Mouse (Mus musculus) erythroblast, embryonic 14.5 days (primary cell): ENCODE data around the gene Hcrt.

Experiments used
- GATA1 ChIP-seq: IDR thresholded peaks from 2 replicates; pipeline ENCODE4 v1.6.1; 2012; ENCODE audit warnings: low read length, inconsistent platforms, mixed read lengths
- TAL1 ChIP-seq: IDR thresholded peaks from 3 replicates; pipeline ENCODE4 v1.6.1; 2012; ENCODE audit warnings: low read length, inconsistent platforms, mixed read lengths

GRCm38 (mm10) chr11:100784286-100784685 is 21.6 kb upstream of the Hcrt start:
- TF ChIP-seq GATA1 (no peak), TAL1 (no peak)
